Mouse (Mus musculus): Measurements from ENCODE around the gene Lhx8. TPM values are rescaled to one million over a fixed set of nuclear protein-coding genes. Genes with fewer than 3 reads are reported as not detected.

Lhx8 gene
- not detected for polyA plus RNA-seq (2017; shearing (Covaris generic))

DNA sequence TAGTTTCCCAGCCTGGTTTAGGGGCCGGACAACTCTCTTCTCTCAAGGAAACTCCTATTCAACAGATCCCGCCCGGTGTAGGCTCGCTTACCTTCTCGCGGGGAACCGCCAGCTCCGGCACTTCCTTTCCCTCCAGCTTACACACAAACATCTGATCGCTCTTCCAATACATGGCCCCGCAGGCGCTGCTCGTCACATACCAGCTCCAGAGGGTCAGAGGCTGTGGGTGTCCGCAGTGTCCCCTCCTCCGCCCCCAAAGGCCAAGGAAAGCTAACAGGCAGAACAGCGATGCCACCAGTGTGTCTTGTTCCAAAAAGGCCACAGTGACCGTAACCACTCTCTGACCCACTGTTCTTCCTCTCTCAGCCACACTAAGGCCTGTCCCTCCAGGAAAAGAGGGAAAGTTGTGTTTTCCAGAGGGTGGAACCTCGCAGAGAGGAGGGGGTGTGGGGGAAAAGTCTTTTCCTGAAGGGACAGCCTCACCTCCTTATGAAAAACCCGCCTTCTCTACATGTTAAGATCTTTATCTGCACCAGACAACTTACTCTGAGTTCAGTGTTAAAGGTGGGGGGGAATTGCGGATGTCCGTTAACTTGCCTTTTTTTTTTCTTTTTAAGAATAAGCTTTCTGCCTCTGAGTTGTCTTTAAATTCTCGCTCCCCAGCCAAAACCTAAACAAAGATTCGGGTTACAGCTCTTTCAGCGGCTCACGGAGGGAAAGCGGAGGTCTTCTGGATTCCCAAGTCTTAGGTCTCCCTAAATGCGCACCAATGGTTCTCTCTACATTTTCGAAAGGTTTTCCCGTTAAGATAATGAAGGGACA is at the start of gene Lhx8:
Gene Lhx8 (minus strand): TSS at position 479 of the 822 bp plus-strand sequence.

Data from effector memory CD4-positive, alpha-beta T cell, adult 7 months (primary cell).